Mouse (Mus musculus) gastrocnemius, adult 2 months (tissue): ENCODE data around the gene Plcb1. TPM values are rescaled to one million over a fixed set of nuclear protein-coding genes. Genes with fewer than 3 reads are reported as not detected.

Experiments used
- DNase-seq: peaks from one replicate; pipeline ENCODE4 v3.0.0; 2022
- H3K27ac ChIP-seq: fragments of 200-600 bp; 2 replicates; pipeline ENCODE4 v1.8.1; 2022; ENCODE audit warnings: mild to moderate bottlenecking
- H3K4me3 ChIP-seq: fragments of 200-600 bp; 2 replicates; pipeline ENCODE4 v1.8.1; 2022; ENCODE audit warnings: mild to moderate bottlenecking, moderate library complexity
- CTCF ChIP-seq: fragments of 200-600 bp; IDR thresholded peaks from 2 replicates; pipeline ENCODE4 v1.8.1; 2022; ENCODE audit warnings: antibody characterized with exemption, mild to moderate bottlenecking, moderate library complexity
- intact Hi-C: fragments of 180-260 bp; cut with DNase I; formaldehyde crosslinking; loops from one replicate; pipeline ENCODE4 v1.15.1; 2025
- total RNA-seq, 2 experiments: library from RNA; stranded (reverse); gene quantifications; 2 replicates each; pipeline ENCODE4 v1.2.3; 2021

Gene Plcb1
- total RNA-seq, 2 experiments from 2014 or later, result 1.1 to 1.8 TPM

GRCm38 (mm10) chr2:134845239-134845738, 59.4 kb downstream of the Plcb1 start:
- Histone ChIP-seq H3K27ac (no peak overlapping the region), H3K4me3 (no peak overlapping the region)
- no peak for TF ChIP-seq CTCF
- DNase-seq, result no peak
- intact Hi-C loops, result no loop called here

DNA sequence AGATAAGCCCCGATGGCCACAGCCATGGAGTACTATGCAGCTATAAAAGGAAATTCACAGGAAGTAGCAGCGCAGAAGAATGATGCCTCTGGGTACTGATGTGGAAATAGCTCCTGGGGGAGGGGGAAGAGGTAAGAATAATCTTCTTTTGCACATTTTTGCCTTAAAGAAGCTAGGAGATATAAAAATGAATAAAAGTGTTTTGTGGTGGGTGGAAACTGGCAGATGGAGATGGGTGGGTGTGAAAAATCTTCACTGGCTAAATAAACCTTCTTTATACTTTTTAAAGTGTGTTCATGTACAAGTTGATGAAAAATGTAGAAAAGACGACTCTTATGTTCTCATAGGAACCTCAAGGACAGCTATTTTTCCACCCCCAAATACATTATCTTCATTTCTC, 60.7 kb downstream of the Plcb1 start:
- no peak overlapping the region for H3K4me3 ChIP-seq
- no peak for TF ChIP-seq CTCF
- intact Hi-C loops, result no loop called here
- H3K27ac ChIP-seq, result no peak overlapping the region
- no peak for DNase-seq

GRCm38 (mm10) chr2:134851189-134852171, 65.6 kb downstream of the Plcb1 start:
- no peak for TF ChIP-seq CTCF
- DNase-seq, result no peak
- Histone ChIP-seq H3K27ac (no peak overlapping the region), H3K4me3 (no peak overlapping the region)
- intact Hi-C loops, result no loop called here

DNA sequence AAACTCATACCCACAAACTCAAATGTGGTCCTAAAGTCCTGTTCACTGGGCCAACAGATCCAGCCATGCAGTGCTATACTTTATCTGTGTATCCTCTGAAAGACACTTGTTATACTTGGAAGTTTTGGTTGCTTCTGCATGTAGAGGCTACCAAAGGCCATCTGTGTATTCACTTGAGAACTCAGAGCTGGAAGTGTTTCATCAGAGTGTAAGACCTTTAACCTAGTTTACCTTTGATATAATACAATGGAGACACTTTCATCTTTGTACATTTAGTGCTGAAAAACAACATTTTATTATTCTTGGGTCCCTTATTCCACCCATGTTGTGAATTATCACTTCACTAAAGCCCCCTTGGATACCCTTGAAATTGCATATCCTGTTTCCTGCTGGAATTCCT, 70.4 kb downstream of the Plcb1 start:
- intact Hi-C loops, result no loop called here
- no peak for DNase-seq
- TF ChIP-seq CTCF, result no peak
- peak overlapping the region; percentile 57; the same call in 1 of the 2 replicates for H3K27ac ChIP-seq
- H3K4me3 ChIP-seq, result no peak overlapping the region

DNA sequence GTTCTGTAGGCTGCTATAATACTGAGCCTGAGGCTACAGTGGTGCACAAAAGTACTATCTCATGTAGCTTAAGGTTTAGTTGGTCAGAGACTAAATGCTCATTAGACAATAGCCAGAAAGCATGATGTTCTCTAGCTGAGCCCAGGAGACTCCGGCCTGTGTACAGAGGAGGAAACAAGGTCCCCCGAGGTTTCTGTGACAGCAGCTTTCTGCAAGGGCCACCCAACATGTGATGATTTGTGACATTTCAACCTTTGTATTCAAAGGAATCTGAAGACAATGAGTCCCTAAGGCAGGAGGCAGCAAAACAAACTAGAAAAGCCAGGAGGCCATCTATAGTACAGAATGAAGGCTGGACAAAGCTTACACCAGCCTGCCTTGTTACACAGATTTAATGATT, 70.8 kb downstream of the Plcb1 start:
- DNase-seq, result no peak
- Histone ChIP-seq H3K27ac (peak overlapping the region; percentile 57; the same call in 1 of the 2 replicates), H3K4me3 (no peak overlapping the region)
- intact Hi-C loops, result no loop called here
- TF ChIP-seq CTCF, result no peak

DNA sequence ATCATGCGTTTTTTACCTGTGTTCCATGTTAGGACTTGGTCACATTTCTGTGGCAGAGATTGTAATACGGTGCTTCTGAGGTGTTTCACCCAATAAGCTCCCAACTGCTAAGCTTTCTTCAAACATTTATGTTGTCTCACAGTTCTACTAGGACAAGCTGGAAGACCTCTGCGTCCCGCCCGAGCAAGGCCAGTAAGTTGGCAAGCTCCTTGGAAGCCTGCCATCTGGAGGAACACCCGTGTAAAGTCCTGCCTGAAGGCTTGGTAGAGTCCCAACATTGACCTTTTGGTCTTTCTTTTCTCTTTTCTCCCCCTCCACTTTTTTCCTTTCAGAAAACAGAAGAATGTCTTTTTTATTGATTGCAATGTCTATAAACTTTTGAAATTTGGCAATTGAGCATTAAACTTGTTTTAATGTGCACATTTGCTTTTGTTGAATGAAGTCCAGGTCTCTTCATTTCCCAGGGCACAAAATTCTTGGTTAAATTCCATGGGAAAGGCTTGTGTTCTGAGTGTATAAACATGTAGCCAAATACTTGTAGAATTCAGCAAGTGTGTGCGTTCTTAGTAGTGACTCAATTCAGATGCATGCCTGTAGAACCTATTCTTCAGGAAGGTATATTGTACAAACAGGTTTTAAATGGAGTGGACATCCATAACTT, 79.2 kb downstream of the Plcb1 start:
- intact Hi-C loops, result no loop called here

GRCm38 (mm10) chr2:134867381-134867780, 81.5 kb downstream of the Plcb1 start:
- Histone ChIP-seq H3K4me3 (no peak overlapping the region), H3K27ac (no peak overlapping the region)
- no peak for DNase-seq
- no peak for TF ChIP-seq CTCF
- intact Hi-C loops, result no loop called here

More for the DNA sequence above, 79.2 kb downstream of the Plcb1 start:
- no peak overlapping the region for H3K4me3 ChIP-seq
- no peak; the same call in 1 of the 2 replicates for TF ChIP-seq CTCF
- DNase-seq, result peak; percentile 67
- H3K27ac ChIP-seq, result no peak overlapping the region

DNA sequence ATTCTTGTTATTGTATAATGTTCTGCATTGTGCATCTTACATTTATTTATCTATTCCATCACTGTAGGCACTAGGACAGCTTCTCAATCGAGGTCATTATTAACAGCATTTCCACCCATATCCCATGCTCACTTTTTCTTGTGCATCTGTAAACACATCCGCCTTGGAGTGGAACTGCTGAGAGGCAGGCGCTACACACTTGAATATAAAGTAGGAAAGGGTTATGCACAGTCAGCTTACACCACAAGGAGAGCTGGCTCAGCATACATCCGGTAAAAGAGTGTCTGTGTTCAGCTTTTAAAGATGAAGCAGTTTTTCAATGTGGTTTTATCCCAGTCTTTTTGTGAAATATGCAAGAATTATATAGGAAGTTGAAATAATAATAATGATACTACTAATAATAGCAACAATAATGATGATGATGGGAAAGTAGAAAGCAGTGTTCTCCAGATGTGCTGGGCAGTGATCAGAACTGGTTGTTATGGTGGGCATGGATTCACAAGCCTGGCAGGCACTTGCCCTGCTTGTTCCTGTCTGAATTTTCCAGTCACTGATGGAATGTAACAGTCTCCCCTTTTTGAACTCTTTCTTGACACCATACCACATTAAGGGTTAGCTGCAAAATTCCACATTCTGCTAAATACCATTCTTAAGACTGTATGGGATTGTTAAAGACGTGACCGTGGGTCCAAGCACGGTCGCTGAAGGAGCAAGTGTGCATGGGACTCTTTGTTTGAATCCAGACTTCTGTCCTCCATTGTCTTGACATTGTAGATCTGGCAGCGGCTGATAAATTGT, 86.0 kb downstream of the Plcb1 start:
- no peak for TF ChIP-seq CTCF
- 0 out of 2 replicates have a peak overlapping the region, but pooled peaks have one; percentile 7 for H3K4me3 ChIP-seq
- no peak for DNase-seq
- intact Hi-C loops, result no loop called here
- H3K27ac ChIP-seq, result peak overlapping the region; percentile 39

DNA sequence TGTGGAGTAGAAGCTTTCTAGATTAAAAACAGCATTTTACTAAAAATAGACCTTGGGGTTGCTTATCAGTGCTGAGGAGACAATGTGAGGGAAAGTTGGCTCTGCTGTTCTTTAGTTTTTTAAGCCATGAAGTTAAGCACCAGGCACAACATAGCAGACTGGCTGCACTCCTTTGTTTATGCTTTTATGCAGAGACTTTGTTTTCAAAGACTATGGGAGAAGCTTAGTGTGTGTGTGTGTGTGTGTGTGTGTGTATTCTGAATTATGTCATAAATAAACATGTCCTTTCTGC, 86.6 kb downstream of the Plcb1 start:
- TF ChIP-seq CTCF, result no peak
- DNase-seq, result no peak
- intact Hi-C loops, result no loop called here
- Histone ChIP-seq H3K4me3 (no peak overlapping the region), H3K27ac (peak overlapping the region; percentile 39)

GRCm38 (mm10) chr2:134877148-134877547, 91.3 kb downstream of the Plcb1 start:
- intact Hi-C loops, result no loop called here
- DNase-seq, result no peak
- H3K4me3 ChIP-seq, result no peak overlapping the region
- no peak for TF ChIP-seq CTCF
- no peak overlapping the region for H3K27ac ChIP-seq

- H3K27ac ChIP-seq, result no peak overlapping the region
- no peak overlapping the region for H3K4me3 ChIP-seq
- no peak for TF ChIP-seq CTCF
- intact Hi-C loops, result no loop called here
- DNase-seq, result no peak
Observed at GRCm38 (mm10) chr2:134891207-134891606, 105.3 kb downstream of the Plcb1 start.

DNA sequence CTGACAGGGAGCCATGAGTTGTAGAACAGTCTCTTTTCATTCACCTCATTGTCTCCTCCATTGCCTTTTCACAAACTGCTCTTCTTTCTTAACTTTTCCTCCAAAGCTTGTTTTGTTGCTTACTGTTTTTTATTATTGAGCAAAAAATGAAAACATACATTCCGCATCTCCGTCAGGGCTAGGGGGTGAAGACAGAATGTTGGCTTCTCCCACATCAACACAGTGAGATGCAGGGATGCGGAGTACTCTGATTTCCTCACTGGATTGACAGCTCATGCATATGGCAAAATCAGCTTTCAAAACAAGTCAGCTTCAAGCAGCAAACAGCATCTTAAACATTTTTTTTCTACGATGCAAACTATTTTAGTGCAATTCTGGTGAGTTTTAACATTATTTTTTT, 108.9 kb downstream of the Plcb1 start:
- no peak for TF ChIP-seq CTCF
- no peak for DNase-seq
- Histone ChIP-seq H3K4me3 (no peak overlapping the region), H3K27ac (no peak overlapping the region)
- intact Hi-C loops, result no loop called here

GRCm38 (mm10) chr2:134896196-134896595, 110.3 kb downstream of the Plcb1 start:
- intact Hi-C loops, result no loop called here
- H3K27ac ChIP-seq, result no peak overlapping the region
- no peak for TF ChIP-seq CTCF
- DNase-seq, result no peak
- no peak overlapping the region for H3K4me3 ChIP-seq
